Mouse (Mus musculus) heart, postnatal 14 days (tissue): Measurements from ENCODE around the gene Aggf1. TPM values are rescaled to one million over a fixed set of nuclear protein-coding genes. Genes with fewer than 3 reads are reported as not detected.

Source experiments
- total RNA-seq, 2 experiments: library from RNA; stranded (reverse); gene quantifications; 2 replicates each; pipeline ENCODE4 v1.2.3; 2021

Gene Aggf1
- total RNA-seq, 2 experiments from 2014 or later: 21.8 to 22.1 TPM

Other genes with a start within 250 kb of the Aggf1 start
- gene Pde8b, start 125.0 kb downstream of the Aggf1 start, total RNA-seq: 1 to 10 TPM; 5.2 to 6.1 TPM
- gene Zbed3, start 51.7 kb downstream of the Aggf1 start, total RNA-seq: 10 to 100 TPM; 17.8 to 19.7 TPM
- not detected for gene Crhbp, start 69.6 kb upstream of the Aggf1 start, total RNA-seq
- gene S100z, start 103.4 kb upstream of the Aggf1 start, total RNA-seq: not detected
- gene F2rl1, start 149.9 kb upstream of the Aggf1 start, total RNA-seq: under 1 TPM; 0.55 to 0.78 TPM
- 10 to 100 TPM; 27.9 to 30.4 TPM for gene F2r, start 243.1 kb upstream of the Aggf1 start, total RNA-seq